Mouse (Mus musculus): Measurements from ENCODE around the gene Xylt2. TPM values are rescaled to one million over a fixed set of nuclear protein-coding genes. Genes with fewer than 3 reads are reported as not detected.

Xylt2 gene
- polyA plus RNA-seq, 1 experiment from 2014 or later = 13.6 TPM

DNA sequence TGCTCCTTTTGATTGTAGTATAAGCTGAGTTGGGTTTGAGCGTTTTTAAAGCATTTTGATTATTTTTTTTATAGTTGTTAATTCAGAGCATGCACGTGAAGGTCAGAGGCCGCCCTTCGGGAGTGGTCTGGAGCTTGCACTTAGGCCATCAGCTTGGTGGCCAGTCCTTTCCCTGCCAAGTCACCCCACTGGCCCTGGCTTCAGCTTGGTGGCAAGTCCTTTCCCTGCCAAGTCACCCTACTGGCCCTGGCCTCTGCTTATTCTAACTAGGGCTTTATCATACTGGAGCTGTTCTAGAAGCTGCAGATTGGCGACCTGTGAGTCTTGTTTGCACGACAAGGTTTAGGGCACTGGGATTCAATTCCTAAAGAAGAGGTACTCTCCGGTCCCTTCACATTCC lies 5.1 kb upstream of the Xylt2 start:
- no peak for ATAC-seq (ENCODE audit: insufficient read depth, low FRiP score)
- H3K27me3 ChIP-seq (ENCODE audit: control insufficient read depth, insufficient read depth, low read length) = no peaks in the 10 kb centered on the region
- no peak overlapping the region for H3K4me2 ChIP-seq (ENCODE audit: low read depth, low read length)
- no peak overlapping the region for H3K9ac ChIP-seq (ENCODE audit: low read length)
- H3K27ac ChIP-seq (ENCODE audit: low read length) = no peak overlapping the region
- H3K4me3 ChIP-seq (replicated peaks; ENCODE audit: low read length) = no peak overlapping the region
- H3K4me1 ChIP-seq (ENCODE audit: control insufficient read depth, insufficient read depth, low read length) = no peaks in the 10 kb centered on the region
- WGBS = 77% methylated on average over 7 of the region's 7 CpGs
- H3K36me3 ChIP-seq (ENCODE audit: control insufficient read depth, insufficient read depth, low read length) = no peaks in the 10 kb centered on the region
- H3K9me3 ChIP-seq (replicated peaks; ENCODE audit: control insufficient read depth, low read length) = no peaks in the 10 kb centered on the region

DNA sequence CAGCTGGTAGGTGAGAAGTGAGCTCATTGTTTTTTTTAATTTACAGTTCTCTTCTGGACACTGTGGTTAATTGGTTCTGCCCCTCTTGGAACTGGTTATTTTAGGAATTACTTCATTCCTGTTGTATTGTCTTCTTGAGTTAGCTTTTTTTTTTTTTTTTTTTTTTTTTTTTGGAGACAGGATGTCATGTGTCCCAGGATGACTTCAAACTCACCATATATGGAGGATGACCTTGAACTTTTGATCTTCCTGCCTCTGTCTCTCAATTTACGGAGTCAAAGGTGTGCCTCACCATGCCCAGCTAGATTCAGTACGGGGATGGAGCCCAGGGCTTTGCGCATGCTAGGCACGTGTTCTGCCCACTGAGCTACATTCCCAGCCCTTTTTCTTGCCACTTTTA lies 4.3 kb upstream of the Xylt2 start:
- Histone ChIP-seq H3K27me3 (ENCODE audit: control insufficient read depth, insufficient read depth, low read length) (no peaks in the 10 kb centered on the region), H3K27ac (ENCODE audit: low read length) (no peak overlapping the region), H3K4me2 (ENCODE audit: low read depth, low read length) (no peak overlapping the region), H3K4me1 (ENCODE audit: control insufficient read depth, insufficient read depth, low read length) (no peaks in the 10 kb centered on the region), H3K9me3 (replicated peaks; ENCODE audit: control insufficient read depth, low read length) (no peaks in the 10 kb centered on the region), H3K9ac (ENCODE audit: low read length) (no peak overlapping the region), H3K4me3 (replicated peaks; ENCODE audit: low read length) (no peak overlapping the region), H3K36me3 (ENCODE audit: control insufficient read depth, insufficient read depth, low read length) (no peaks in the 10 kb centered on the region)
- ATAC-seq (ENCODE audit: insufficient read depth, low FRiP score) = no peak
- 77% methylated on average over 4 of the region's 4 CpGs for WGBS

DNA sequence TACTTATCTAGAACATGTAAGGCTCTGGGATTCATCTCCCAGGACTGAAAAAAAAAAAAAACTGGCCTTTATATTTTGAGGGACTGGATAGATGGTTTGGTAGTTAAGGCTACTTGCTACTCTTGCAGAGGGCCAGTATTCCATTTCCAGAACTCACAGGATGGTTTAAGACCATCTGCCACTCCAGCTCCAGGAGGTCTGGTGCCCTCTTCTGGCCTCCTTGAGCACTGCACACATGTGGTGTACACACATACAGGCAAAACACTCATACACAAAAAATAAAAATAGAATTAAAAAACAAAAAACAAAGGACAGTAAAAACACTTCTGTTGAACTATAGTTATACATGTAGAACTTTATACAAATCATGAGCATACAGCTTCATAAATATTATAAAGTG lies 3.3 kb upstream of the Xylt2 start:
- no peak overlapping the region for H3K4me2 ChIP-seq (ENCODE audit: low read depth, low read length)
- H3K4me1 ChIP-seq (ENCODE audit: control insufficient read depth, insufficient read depth, low read length) = peaks cover 8% of the 10 kb centered on the region; the same call in 1 of the 2 replicates
- no peaks in the 10 kb centered on the region for H3K9me3 ChIP-seq (replicated peaks; ENCODE audit: control insufficient read depth, low read length)
- H3K36me3 ChIP-seq (ENCODE audit: control insufficient read depth, insufficient read depth, low read length) = no peaks in the 10 kb centered on the region
- no peak overlapping the region for H3K9ac ChIP-seq (ENCODE audit: low read length)
- no peak for ATAC-seq (ENCODE audit: insufficient read depth, low FRiP score)
- H3K4me3 ChIP-seq (replicated peaks; ENCODE audit: low read length) = no peak overlapping the region
- H3K27me3 ChIP-seq (ENCODE audit: control insufficient read depth, insufficient read depth, low read length) = no peaks in the 10 kb centered on the region
- H3K27ac ChIP-seq (ENCODE audit: low read length) = no peak overlapping the region

DNA sequence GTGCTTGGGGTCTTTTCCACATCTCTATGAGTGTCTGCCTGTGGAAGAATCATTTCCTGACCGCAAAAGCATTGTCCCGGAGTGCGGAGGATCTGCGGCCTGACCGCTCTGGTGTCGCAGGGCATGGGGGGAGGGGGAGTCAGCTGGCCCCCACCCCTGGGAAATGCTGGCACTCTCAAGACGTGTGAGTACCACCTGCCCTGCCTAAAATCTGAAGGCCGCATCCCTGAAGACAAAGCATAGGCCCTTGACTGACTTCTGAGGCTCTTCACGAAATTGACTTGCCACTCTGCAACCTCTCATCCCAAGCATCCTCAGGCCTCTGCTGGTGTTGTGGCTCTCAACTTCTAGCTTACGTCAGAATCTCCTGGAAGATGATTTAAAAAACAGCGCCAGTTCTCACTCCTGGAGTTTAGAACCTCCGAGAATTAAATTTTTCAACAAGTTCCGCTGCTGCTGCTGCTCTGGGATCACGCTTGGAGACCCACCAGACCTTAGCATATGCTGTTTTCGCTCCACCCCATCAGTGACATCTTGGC lies 361 bp upstream of the Xylt2 start:
- Histone ChIP-seq H3K4me3 (replicated peaks; ENCODE audit: low read length) (peak overlapping the region; percentile 93), H3K27ac (ENCODE audit: low read length) (no peak overlapping the region), H3K27me3 (ENCODE audit: control insufficient read depth, insufficient read depth, low read length) (no peaks in the 10 kb centered on the region), H3K4me1 (ENCODE audit: control insufficient read depth, insufficient read depth, low read length) (peaks cover 14% of the 10 kb centered on the region), H3K9me3 (replicated peaks; ENCODE audit: control insufficient read depth, low read length) (no peaks in the 10 kb centered on the region), H3K9ac (ENCODE audit: low read length) (peak overlapping the region; percentile 64), H3K36me3 (ENCODE audit: control insufficient read depth, insufficient read depth, low read length) (no peaks in the 10 kb centered on the region), H3K4me2 (ENCODE audit: low read depth, low read length) (peak overlapping the region; percentile 65)
- ATAC-seq (ENCODE audit: insufficient read depth, low FRiP score) = no peak
- WGBS = 32% methylated on average over 15 of the region's 15 CpGs

DNA sequence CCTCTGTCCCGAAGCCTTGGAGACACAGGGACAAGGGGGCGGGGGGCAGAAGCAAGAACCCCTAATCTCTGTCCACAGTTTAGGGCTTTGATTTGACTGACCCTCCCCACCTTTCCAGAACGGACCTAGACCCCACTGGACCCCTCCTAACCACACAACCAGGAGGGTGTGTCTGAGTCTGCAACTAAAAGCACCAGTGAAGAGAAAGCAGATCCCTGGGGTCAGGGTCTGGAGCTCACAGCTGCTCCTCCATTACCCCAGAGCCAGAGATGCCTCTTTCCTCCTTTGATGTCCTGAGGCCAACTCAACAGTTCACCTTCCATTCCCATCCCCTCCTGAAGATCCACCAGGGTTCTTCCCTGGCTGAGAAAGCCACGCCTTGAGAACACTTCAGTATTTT lies 1.0 kb downstream of the Xylt2 start:
- Histone ChIP-seq H3K27ac (ENCODE audit: low read length) (no peak overlapping the region), H3K4me1 (ENCODE audit: control insufficient read depth, insufficient read depth, low read length) (peaks cover 14% of the 10 kb centered on the region), H3K4me2 (ENCODE audit: low read depth, low read length) (peak overlapping the region; percentile 65), H3K4me3 (replicated peaks; ENCODE audit: low read length) (peak overlapping the region; percentile 93), H3K36me3 (ENCODE audit: control insufficient read depth, insufficient read depth, low read length) (no peaks in the 10 kb centered on the region), H3K27me3 (ENCODE audit: control insufficient read depth, insufficient read depth, low read length) (no peaks in the 10 kb centered on the region), H3K9me3 (replicated peaks; ENCODE audit: control insufficient read depth, low read length) (no peaks in the 10 kb centered on the region), H3K9ac (ENCODE audit: low read length) (peak overlapping the region; percentile 98)
- ATAC-seq (ENCODE audit: insufficient read depth, low FRiP score) = no peak
- 40% methylated on average over 4 of the region's 4 CpGs for WGBS

DNA sequence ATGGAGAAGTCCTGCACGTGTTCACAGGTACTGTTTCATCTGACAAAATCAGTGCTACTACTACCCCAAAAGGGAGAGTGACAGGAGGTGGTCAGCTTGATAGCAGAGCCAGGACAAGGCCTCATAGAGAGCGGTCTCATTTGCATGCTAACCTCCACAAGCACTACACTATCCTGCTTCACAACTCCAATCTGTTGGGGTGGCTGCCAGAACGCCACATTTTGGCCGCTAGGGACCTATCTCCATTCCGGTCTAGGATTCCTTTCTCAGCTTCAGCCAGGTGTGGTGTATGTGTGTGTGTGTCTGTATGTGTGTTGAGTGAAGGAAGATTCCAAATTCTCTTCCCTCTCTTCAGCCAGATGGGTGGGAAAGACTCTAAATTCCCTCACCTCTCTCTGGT lies 1.9 kb downstream of the Xylt2 start:
- 72% methylated on average over 5 of the region's 5 CpGs for WGBS
- Histone ChIP-seq H3K27ac (ENCODE audit: low read length) (no peak overlapping the region), H3K4me2 (ENCODE audit: low read depth, low read length) (0 out of 2 replicates have a peak overlapping the region, but pooled peaks have one; percentile 65), H3K36me3 (ENCODE audit: control insufficient read depth, insufficient read depth, low read length) (no peaks in the 10 kb centered on the region), H3K4me3 (replicated peaks; ENCODE audit: low read length) (no peak overlapping the region), H3K9me3 (replicated peaks; ENCODE audit: control insufficient read depth, low read length) (no peaks in the 10 kb centered on the region), H3K9ac (ENCODE audit: low read length) (peak overlapping the region; percentile 4; the same call in 1 of the 2 replicates), H3K4me1 (ENCODE audit: control insufficient read depth, insufficient read depth, low read length) (peaks cover 14% of the 10 kb centered on the region), H3K27me3 (ENCODE audit: control insufficient read depth, insufficient read depth, low read length) (no peaks in the 10 kb centered on the region)
- no peak for ATAC-seq (ENCODE audit: insufficient read depth, low FRiP score)

DNA sequence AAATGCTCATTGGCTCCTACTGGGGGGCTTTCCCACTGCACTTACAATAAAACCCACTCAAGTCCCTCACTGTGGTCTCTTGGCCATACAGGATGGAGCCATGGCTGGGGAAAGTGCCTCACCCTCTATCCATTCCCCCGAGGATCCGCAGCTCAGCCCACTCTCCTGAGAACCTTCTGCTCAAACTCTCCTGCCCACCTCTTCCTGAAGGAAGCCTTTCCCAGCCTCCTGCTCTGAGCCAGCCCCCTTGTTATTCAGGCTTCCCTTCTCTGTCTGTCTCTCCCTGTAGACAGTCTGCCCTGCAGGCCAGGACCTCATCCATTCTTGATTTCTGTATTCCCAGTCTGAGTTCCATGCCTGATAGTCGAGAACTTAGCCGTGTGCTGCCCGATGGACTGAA lies 2.3 kb downstream of the Xylt2 start:
- H3K9ac ChIP-seq (ENCODE audit: low read length) = no peak overlapping the region; the same call in 1 of the 2 replicates
- H3K27me3 ChIP-seq (ENCODE audit: control insufficient read depth, insufficient read depth, low read length) = no peaks in the 10 kb centered on the region
- no peak overlapping the region for H3K4me2 ChIP-seq (ENCODE audit: low read depth, low read length)
- no peak for ATAC-seq (ENCODE audit: insufficient read depth, low FRiP score)
- no peak overlapping the region for H3K4me3 ChIP-seq (replicated peaks; ENCODE audit: low read length)
- no peaks in the 10 kb centered on the region for H3K9me3 ChIP-seq (replicated peaks; ENCODE audit: control insufficient read depth, low read length)
- H3K36me3 ChIP-seq (ENCODE audit: control insufficient read depth, insufficient read depth, low read length) = peaks cover 4% of the 10 kb centered on the region; the same call in 1 of the 2 replicates
- peaks cover 14% of the 10 kb centered on the region for H3K4me1 ChIP-seq (ENCODE audit: control insufficient read depth, insufficient read depth, low read length)
- no peak overlapping the region for H3K27ac ChIP-seq (ENCODE audit: low read length)
- 73% methylated on average over 5 of the region's 5 CpGs for WGBS

DNA sequence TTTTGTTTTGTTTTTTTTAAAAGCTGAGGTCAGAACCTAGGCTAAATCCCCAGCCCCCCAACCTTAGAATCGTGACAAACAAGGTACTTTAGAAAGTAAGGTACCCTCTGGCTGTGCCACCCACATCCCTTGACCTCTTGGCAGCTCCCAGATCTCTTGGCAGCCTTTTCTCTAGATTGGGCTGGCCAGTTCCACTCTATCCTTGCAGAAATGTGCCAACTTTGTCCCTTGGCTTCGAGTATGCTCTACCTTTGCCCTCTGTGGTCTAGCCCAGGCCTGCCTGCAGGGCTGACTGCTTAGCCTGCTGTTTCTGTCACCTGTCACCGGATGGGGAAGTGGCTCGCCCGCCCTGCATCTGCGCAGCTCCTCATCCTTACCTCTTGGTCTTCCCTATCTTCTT lies 12.0 kb downstream of the Xylt2 start:
- Histone ChIP-seq H3K36me3 (ENCODE audit: control insufficient read depth, insufficient read depth, low read length) (peaks cover 19% of the 10 kb centered on the region), H3K9me3 (replicated peaks; ENCODE audit: control insufficient read depth, low read length) (no peaks in the 10 kb centered on the region), H3K27me3 (ENCODE audit: control insufficient read depth, insufficient read depth, low read length) (no peaks in the 10 kb centered on the region), H3K27ac (ENCODE audit: low read length) (no peak overlapping the region), H3K9ac (ENCODE audit: low read length) (no peak overlapping the region), H3K4me3 (replicated peaks; ENCODE audit: low read length) (no peak overlapping the region), H3K4me1 (ENCODE audit: control insufficient read depth, insufficient read depth, low read length) (no peaks in the 10 kb centered on the region), H3K4me2 (ENCODE audit: low read depth, low read length) (no peak overlapping the region)
- 94% methylated on average over 6 of the region's 6 CpGs for WGBS
- no peak for ATAC-seq (ENCODE audit: insufficient read depth, low FRiP score)

DNA sequence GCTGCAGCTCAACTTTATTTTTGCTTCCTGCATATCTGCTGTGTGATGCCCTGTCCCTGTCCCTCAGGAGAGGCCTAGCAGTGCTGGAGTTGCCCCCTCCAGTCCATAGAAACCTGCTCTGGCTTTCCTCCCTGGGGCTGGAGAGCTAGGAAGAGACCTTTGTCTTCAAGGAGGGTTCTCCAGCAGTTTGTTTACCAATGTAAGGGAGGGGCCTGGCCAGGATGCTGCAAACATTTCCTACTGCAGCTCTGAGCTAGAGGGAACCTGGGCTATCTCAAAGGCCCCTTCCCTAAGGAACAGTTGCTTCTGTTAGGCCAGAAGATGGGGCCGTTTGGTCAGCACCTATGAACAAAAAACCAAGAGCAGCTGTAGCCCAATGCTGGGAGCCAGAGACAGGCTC lies 16.0 kb downstream of the Xylt2 start:
- Histone ChIP-seq H3K36me3 (ENCODE audit: control insufficient read depth, insufficient read depth, low read length) (no peaks in the 10 kb centered on the region), H3K4me3 (replicated peaks; ENCODE audit: low read length) (no peak overlapping the region), H3K4me2 (ENCODE audit: low read depth, low read length) (no peak overlapping the region), H3K27ac (ENCODE audit: low read length) (no peak overlapping the region), H3K9ac (ENCODE audit: low read length) (no peak overlapping the region), H3K4me1 (ENCODE audit: control insufficient read depth, insufficient read depth, low read length) (no peaks in the 10 kb centered on the region), H3K27me3 (ENCODE audit: control insufficient read depth, insufficient read depth, low read length) (no peaks in the 10 kb centered on the region), H3K9me3 (replicated peaks; ENCODE audit: control insufficient read depth, low read length) (no peaks in the 10 kb centered on the region)
- ATAC-seq (ENCODE audit: insufficient read depth, low FRiP score) = no peak
- WGBS = 52% methylated on average over 1 of the region's 1 CpGs
